Mouse (Mus musculus): Measurements from ENCODE around the gene 4921536K21Rik. TPM values are rescaled to one million over a fixed set of nuclear protein-coding genes. Genes with fewer than 3 reads are reported as not detected.
A peak's percentile ranks its signal among the peaks of the same experiment; 100 is the strongest.

Gene 4921536K21Rik
- total RNA-seq, 2 experiments from 2014 or later: 0.55 to 0.56 TPM

GRCm38 (mm10) chr11:3853481-3854034 is 41.3 kb downstream of the 4921536K21Rik start:
- DNase-seq: peak; percentile 86

GRCm38 (mm10) chr11:3853031-3853430 is 41.9 kb downstream of the 4921536K21Rik start:
- no peak for DNase-seq

- no peak for DNase-seq
These were observed 43.0 kb downstream of the 4921536K21Rik start for GRCm38 (mm10) chr11:3851872-3852271.

- DNase-seq: no peak
These were observed 44.1 kb downstream of the 4921536K21Rik start for GRCm38 (mm10) chr11:3850746-3851277.

GRCm38 (mm10) chr11:3850315-3850614 is 44.6 kb downstream of the 4921536K21Rik start:
- peak in 1 of 2 experiments; percentile 40 for DNase-seq

GRCm38 (mm10) chr11:3849469-3850314 is 45.2 kb downstream of the 4921536K21Rik start:
- no peak for DNase-seq

GRCm38 (mm10) chr11:3846351-3846750 is 48.5 kb downstream of the 4921536K21Rik start:
- no peak for DNase-seq

GRCm38 (mm10) chr11:3843943-3844734 is 50.8 kb downstream of the 4921536K21Rik start:
- DNase-seq: no peak

Other genes with a start within 250 kb of the 4921536K21Rik start
- gene Morc2a, start 245.9 kb downstream of the 4921536K21Rik start, total RNA-seq (2021): 10 to 100 TPM; 44.3 to 47.4 TPM
- gene Osbp2, start 31.2 kb downstream of the 4921536K21Rik start, total RNA-seq (2021): 10 to 100 TPM; 75.7 to 80.7 TPM
- gene Dusp18, start 142 bp upstream of the 4921536K21Rik start, total RNA-seq (2021): 10 to 100 TPM; 24.1 to 26.7 TPM
- gene Slc35e4, start 19.6 kb upstream of the 4921536K21Rik start, total RNA-seq (2021): 10 to 100 TPM; 16.1 to 17.1 TPM
- 10 to 100 TPM; 14.5 to 18.3 TPM for gene Tcn2, start 37.1 kb upstream of the 4921536K21Rik start, total RNA-seq (2021)
- gene Pes1, start 68.9 kb upstream of the 4921536K21Rik start, total RNA-seq (2021): 10 to 100 TPM; 33.0 to 35.3 TPM
- gene 4930556J24Rik, start 81.7 kb upstream of the 4921536K21Rik start, total RNA-seq (2021): under 1 TPM in 1 of 2 experiments, not detected in 1; 0.43 TPM
- gene Gal3st1, start 88.5 kb upstream of the 4921536K21Rik start, total RNA-seq (2021): 10 to 100 TPM; 12.5 to 14.2 TPM
- under 1 TPM; 0.13 to 0.40 TPM for gene Sec14l4, start 136.4 kb upstream of the 4921536K21Rik start, total RNA-seq (2021)
- 1 to 10 TPM; 1.1 to 1.2 TPM for gene Sec14l3, start 169.7 kb upstream of the 4921536K21Rik start, total RNA-seq (2021)
- gene Mtfp1, start 200.3 kb upstream of the 4921536K21Rik start, total RNA-seq (2021): 100 to 1,000 TPM; 118 TPM
- 10 to 100 TPM; 52.5 to 57.4 TPM for gene Sec14l2, start 228.3 kb upstream of the 4921536K21Rik start, total RNA-seq (2021)
- 10 to 100 TPM; 32.4 to 35.7 TPM for gene Rnf215, start 240.1 kb upstream of the 4921536K21Rik start, total RNA-seq (2021)